Mouse (Mus musculus): Measurements from ENCODE around the gene Tusc2. TPM values are rescaled to one million over a fixed set of nuclear protein-coding genes. Genes with fewer than 3 reads are reported as not detected.

Tusc2 gene
- polyA plus RNA-seq, 1 experiment: 25.0 TPM

GRCm38 (mm10) chr9:107566041-107566709 is 3.1 kb downstream of the Tusc2 start:
- Histone ChIP-seq H3K27me3 (ENCODE audit: control insufficient read depth, insufficient read depth, insufficient read length) (no peaks in the 10 kb centered on the region), H3ac (ENCODE audit: control insufficient read depth, insufficient read length) (no peak overlapping the region), H3K36me3 (ENCODE audit: control insufficient read depth, insufficient read depth) (peaks cover 8% of the 10 kb centered on the region), H3K4me3 (no peak overlapping the region), H3K79me2 (ENCODE audit: control insufficient read depth, insufficient read depth) (peaks cover 20% of the 10 kb centered on the region), H3K4me2 (ENCODE audit: low read depth) (no peak overlapping the region)
- TF ChIP-seq MAX (IDR thresholded peaks at IDR 0.05; ENCODE audit: low read depth) (no peak), POLR2A (IDR thresholded peaks at IDR 0.05; ENCODE audit: insufficient read length, low read depth) (no peak), MYOD1 (IDR thresholded peaks at IDR 0.05; ENCODE audit: control insufficient read depth in 1 of 3, insufficient read length in 2 of 3, low read depth in 2 of 3) (peak in 1 of 3 experiments; percentile 24), SRF (IDR thresholded peaks at IDR 0.05; ENCODE audit: control insufficient read depth, insufficient read length, low read depth) (no peak), REST (IDR thresholded peaks at IDR 0.05; ENCODE audit: insufficient read depth, insufficient read length) (no peak), TCF3 (IDR thresholded peaks at IDR 0.05; ENCODE audit: insufficient read length, low read depth) (no peak), MYOG (IDR thresholded peaks at IDR 0.05; ENCODE audit: control insufficient read depth in 1 of 3, insufficient read depth in 1 of 3, insufficient read length in 2 of 3, low read depth in 2 of 3) (no peak), CEBPB (IDR thresholded peaks at IDR 0.05; ENCODE audit: insufficient read depth, poor library complexity, severe bottlenecking) (no peak), POLR2AphosphoS2 (IDR thresholded peaks at IDR 0.05; ENCODE audit: insufficient read length, low read depth) (peak; percentile 16), USF1 (IDR thresholded peaks at IDR 0.05; ENCODE audit: low read depth) (no peak), TCF12 (IDR thresholded peaks at IDR 0.05; ENCODE audit: insufficient read depth, poor library complexity, severe bottlenecking) (no peak), E2F4 (IDR thresholded peaks at IDR 0.05; ENCODE audit: insufficient read depth) (no peak)

- no peak overlapping the region for H3K4me3 ChIP-seq
- H3K36me3 ChIP-seq (ENCODE audit: control insufficient read depth, insufficient read depth): peaks cover under 1% of the 10 kb centered on the region
Observed at GRCm38 (mm10) chr9:107566855-107567254, 3.8 kb downstream of the Tusc2 start.

GRCm38 (mm10) chr9:107567702-107568319 is 4.8 kb downstream of the Tusc2 start, which contains the start of gene Hyal2:
Gene Hyal2 (plus strand): TSS chr9:107567945.
- no peaks in the 10 kb centered on the region for H3K36me3 ChIP-seq (ENCODE audit: control insufficient read depth, insufficient read depth)
- H3K4me3 ChIP-seq: peak within 1 kb of the TSS; percentile 81
- TF ChIP-seq MAX (IDR thresholded peaks at IDR 0.05; ENCODE audit: low read depth): no peak
- no peak for TF ChIP-seq USF1 (IDR thresholded peaks at IDR 0.05; ENCODE audit: low read depth)
- no peak for TF ChIP-seq TCF3 (IDR thresholded peaks at IDR 0.05; ENCODE audit: insufficient read length, low read depth)
- TF ChIP-seq CEBPB (IDR thresholded peaks at IDR 0.05; ENCODE audit: insufficient read depth, poor library complexity, severe bottlenecking): no peak
- TF ChIP-seq MYOG (IDR thresholded peaks at IDR 0.05; ENCODE audit: control insufficient read depth in 1 of 3, insufficient read depth in 1 of 3, insufficient read length in 2 of 3, low read depth in 2 of 3): no peak
- TF ChIP-seq MYOD1 (IDR thresholded peaks at IDR 0.05; ENCODE audit: control insufficient read depth in 1 of 3, insufficient read length in 2 of 3, low read depth in 2 of 3): no peak
- TF ChIP-seq E2F4 (IDR thresholded peaks at IDR 0.05; ENCODE audit: insufficient read depth): no peak
- peak within 1 kb of the TSS; percentile 98 for H3K4me2 ChIP-seq (ENCODE audit: low read depth)
- H3K27me3 ChIP-seq (ENCODE audit: control insufficient read depth, insufficient read depth, insufficient read length): no peaks in the 10 kb centered on the region
- peaks cover 20% of the 10 kb centered on the region for H3K79me2 ChIP-seq (ENCODE audit: control insufficient read depth, insufficient read depth)
- H3ac ChIP-seq (ENCODE audit: control insufficient read depth, insufficient read length): peak within 1 kb of the TSS; percentile 69

More at GRCm38 (mm10) chr9:107566855-107567254, 3.8 kb downstream of the Tusc2 start:
- Histone ChIP-seq H3K27me3 (ENCODE audit: control insufficient read depth, insufficient read depth, insufficient read length) (no peaks in the 10 kb centered on the region), H3K79me2 (ENCODE audit: control insufficient read depth, insufficient read depth) (peaks cover 20% of the 10 kb centered on the region), H3ac (ENCODE audit: control insufficient read depth, insufficient read length) (no peak overlapping the region), H3K4me2 (ENCODE audit: low read depth) (no peak overlapping the region)
- TF ChIP-seq SRF (IDR thresholded peaks at IDR 0.05; ENCODE audit: control insufficient read depth, insufficient read length, low read depth) (no peak), MAX (IDR thresholded peaks at IDR 0.05; ENCODE audit: low read depth) (no peak), POLR2A (IDR thresholded peaks at IDR 0.05; ENCODE audit: insufficient read length, low read depth) (no peak), MYOG (IDR thresholded peaks at IDR 0.05; ENCODE audit: control insufficient read depth in 1 of 3, insufficient read depth in 1 of 3, insufficient read length in 2 of 3, low read depth in 2 of 3) (no peak), REST (IDR thresholded peaks at IDR 0.05; ENCODE audit: insufficient read depth, insufficient read length) (no peak), POLR2AphosphoS2 (IDR thresholded peaks at IDR 0.05; ENCODE audit: insufficient read length, low read depth) (no peak)

DNA sequence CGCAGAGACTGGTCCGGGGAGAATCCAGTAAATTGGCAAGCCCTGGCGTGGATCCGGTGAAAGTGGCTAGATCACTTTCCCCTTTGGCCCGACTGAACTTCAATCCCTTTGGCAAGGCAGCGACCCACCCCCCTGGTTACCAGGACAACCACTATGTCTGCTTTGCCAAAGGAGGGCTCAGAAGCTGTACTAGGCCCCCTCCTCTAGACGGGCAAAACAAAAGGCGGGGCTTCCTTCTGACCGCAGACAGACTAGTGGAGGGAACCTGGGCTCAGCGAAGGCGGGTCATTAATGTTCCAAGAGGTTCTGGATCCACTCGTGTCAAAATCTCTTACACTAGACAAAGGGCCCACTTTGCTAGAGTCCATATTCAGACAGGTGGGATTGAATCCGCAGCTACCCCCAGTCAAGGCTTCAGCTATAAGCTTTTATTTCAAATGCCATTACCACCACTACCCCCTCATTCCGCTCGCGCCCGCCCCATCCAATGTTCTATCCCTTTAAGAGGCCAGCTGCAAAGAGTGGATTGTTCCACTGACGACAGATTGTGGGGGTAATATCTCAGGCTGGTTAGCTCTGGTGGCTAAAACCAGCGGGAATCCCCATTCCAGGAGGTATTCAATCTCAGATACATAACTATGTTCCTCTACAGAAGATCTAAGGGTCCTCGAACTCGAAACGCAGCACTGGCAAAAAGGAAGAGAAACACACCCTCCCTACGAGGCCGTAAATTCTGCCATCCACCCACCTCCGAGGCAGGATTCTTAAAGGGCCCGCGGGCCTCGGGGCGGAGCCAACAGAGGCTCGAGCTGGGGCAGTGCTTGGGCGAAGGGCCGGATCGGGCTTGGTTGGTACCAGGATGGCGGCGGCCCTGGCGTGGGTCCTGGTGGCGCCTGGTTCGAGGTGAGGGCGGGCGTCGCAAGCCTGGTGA is 5.5 kb downstream of the Tusc2 start:
- Histone ChIP-seq H3K79me2 (ENCODE audit: control insufficient read depth, insufficient read depth) (peaks cover 18% of the 10 kb centered on the region), H3K36me3 (ENCODE audit: control insufficient read depth, insufficient read depth) (no peaks in the 10 kb centered on the region), H3ac (ENCODE audit: control insufficient read depth, insufficient read length) (peak overlapping the region; percentile 69), H3K4me2 (ENCODE audit: low read depth) (peak overlapping the region; percentile 98), H3K27me3 (ENCODE audit: control insufficient read depth, insufficient read depth, insufficient read length) (no peaks in the 10 kb centered on the region), H3K4me3 (peak overlapping the region; percentile 81)
- TF ChIP-seq SRF (IDR thresholded peaks at IDR 0.05; ENCODE audit: control insufficient read depth, insufficient read length, low read depth): no peak
- peak; percentile 73 for TF ChIP-seq POLR2A (IDR thresholded peaks at IDR 0.05; ENCODE audit: insufficient read length, low read depth)
- TF ChIP-seq POLR2AphosphoS2 (IDR thresholded peaks at IDR 0.05; ENCODE audit: insufficient read length, low read depth): peak; percentile 68
